Mouse (Mus musculus) thymus, postnatal 0 days (tissue): ENCODE data around the gene Lhfpl4. TPM values are rescaled to one million over a fixed set of nuclear protein-coding genes. Genes with fewer than 3 reads are reported as not detected.

Experiments
- DNase-seq: peaks from one replicate; pipeline ENCODE4 v3.0.0-alpha.2; 2015; ENCODE audit warnings: low spot score
- polyA plus RNA-seq: library from polyadenylated mRNA; unstranded; fragments of >200 nt; fragmentation: Nextera tagmentation; extraction: Ambion mirVana; gene quantifications from 2 replicates; pipeline ENCODE4 v1.2.1, GENCODE M21; 2015

Lhfpl4 gene
- polyA plus RNA-seq, result 0.27 and 0.66 TPM in 2 replicates

- DNase-seq, result no peak
Observed at GRCm38 (mm10) chr6:113194841-113195595, at the start of gene Lhfpl4. TSS of gene Lhfpl4 (minus strand) at chr6:113195384.

DNA sequence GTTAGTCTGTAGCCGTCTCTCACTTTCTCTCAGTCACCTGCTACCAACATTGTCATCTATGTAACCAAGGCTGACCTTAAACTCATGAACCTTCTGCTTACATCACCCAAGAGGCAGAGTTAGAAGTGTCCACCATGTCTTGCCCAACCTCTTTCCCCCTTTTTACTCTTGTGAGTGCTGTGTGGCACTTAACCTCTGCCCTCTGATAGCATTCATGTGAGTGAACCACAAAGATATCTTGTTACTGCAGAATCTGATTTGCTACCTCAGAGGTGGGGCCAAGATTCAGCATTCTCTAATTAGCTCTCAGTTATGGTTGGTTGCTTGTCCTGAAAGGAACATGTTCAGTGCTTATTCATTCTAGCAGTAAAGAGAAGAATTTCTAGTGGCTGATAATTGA lies 47.6 kb upstream of the Lhfpl4 start:
- no peak for DNase-seq

DNA sequence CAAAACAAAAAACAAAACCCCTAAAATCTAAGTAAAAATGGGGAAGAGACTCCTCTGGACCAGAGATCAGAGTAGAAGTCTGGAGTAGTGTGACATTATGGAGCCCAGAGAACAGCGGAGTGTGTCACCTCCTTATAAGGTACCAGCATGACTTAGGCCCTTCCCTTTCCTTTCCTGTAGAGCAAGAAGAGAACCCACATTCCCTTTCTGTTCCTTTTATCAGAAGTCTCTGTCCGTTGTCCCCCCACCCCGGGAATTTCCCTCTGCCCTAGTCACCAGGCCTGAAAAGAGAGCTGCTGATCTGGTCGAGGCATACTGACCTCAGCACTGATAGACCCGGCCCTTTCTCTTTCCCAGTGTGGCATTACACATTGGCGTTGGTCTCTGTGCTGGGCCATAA lies 43.3 kb upstream of the Lhfpl4 start:
- DNase-seq, result peak; percentile 7

DNA sequence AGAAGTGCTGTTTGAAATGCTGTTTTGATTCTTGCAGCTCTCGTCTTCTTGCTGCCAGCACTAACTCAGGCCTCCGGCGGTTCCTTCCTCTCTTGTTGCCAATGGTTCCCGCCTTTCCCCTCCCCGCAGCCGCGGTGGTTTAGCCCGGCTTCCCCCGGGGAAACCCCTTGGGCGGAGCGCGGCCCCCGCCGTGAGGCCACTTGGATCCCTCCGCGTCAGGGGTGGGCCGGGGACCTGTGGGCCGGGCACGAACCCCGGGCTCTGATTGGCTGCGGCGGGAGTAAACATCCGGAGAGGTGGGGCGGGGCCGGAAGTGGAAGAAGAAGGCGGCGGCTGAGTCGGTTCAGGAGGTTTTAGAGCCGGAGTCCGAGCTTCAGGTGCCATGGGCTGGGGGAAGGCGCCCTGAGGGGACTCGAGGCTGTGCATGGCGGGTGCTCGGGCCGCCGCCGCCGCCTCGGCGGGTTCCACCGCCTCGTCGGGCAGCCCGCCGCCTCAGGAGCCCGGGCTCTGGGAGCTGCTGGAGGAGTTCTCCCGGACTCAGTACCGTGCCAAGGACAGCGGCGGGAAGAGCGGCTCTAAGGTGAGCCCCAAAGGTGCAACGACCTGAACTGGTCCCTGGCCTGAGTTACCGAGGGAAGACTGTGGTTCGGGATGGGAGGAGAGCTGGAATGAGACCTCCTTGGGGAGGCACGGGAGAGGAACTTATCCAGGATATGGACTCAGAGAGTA lies 42.5 kb upstream of the Lhfpl4 start, which contains the start of gene Mtmr14:
Gene Mtmr14, plus strand, starts transcription at position 302 of the 729 bp plus-strand sequence.
- DNase-seq, result peak; percentile 100

DNA sequence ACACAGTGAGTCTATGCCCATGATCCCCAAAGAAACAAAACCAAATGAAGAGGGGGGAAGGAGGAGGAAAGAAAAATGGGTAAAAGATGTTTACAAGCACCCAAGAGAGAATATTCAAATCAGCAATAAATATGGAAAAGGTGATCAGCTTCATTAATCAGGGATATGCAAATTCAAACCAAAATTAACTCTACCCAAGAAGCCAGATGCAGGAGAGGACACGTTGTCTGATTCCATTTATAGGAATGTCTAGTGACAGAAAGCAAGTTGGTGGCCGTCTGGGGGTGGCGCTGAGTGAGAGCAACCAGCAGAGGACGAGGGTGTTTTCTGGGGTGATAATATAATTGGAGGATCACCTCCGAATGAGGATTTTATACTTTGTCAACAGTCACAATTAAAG lies 40.0 kb upstream of the Lhfpl4 start:
- no peak for DNase-seq

DNA sequence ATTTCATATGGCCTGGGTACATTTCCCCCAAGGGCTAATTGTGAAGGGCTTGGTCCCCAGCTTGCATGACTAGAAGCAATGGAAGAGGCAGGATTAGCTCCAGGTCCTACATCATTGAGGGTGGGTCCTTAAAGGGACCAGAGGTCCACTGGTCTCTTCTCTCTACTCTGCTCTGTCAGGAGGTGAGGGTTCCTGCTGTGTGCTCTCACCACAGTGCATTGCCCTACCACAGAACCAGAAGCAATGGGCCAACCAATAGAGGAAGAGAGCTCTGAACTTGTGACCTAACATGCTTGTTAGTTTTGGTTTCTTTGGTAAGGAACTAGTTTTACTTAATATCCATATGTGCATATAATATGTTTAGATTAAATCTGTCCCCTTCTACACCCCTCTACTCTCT lies 31.5 kb upstream of the Lhfpl4 start:
- DNase-seq, result no peak

- DNase-seq, result no peak
Observed at GRCm38 (mm10) chr6:113225798-113226197, 30.6 kb upstream of the Lhfpl4 start.

DNA sequence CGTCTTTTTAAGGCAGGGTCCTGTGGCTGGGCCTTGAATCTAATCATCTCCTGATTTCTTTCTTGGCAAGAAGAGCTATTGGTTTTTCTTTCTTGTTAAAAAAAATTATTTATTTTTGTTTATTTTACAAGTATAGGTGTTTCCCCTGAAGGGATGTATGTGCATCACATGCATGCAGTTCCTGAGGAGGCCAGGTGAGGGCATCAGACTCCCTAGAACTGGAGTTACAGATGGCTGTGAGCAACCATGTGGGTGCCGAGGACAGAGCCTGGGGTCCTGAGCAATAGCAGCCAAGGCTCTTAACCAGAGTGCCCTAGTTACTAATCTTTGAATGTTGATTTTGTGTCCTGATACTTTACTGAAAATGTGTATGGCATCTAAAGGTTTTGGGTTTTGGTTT lies 21.1 kb upstream of the Lhfpl4 start:
- DNase-seq, result no peak

GRCm38 (mm10) chr6:113195596-113195992 lies 410 bp upstream of the Lhfpl4 start:
- DNase-seq, result no peak

DNA sequence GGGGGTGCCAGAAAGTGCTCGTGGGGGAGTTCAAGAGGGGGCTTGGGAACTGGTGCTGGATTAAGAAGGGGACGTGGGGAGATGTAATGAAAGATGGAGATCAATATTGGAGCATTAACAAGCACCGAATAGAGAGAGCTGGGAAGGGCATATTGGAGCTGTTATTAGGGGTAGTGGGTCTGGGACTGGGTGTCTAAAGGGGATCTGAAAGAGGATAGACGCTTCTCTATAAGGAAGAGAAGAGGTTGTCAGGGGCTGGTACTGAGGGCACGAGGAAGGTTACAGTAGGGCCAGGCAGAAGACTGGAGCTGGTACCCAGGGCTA lies 705 bp downstream of the Lhfpl4 start:
- DNase-seq, result no peak

DNA sequence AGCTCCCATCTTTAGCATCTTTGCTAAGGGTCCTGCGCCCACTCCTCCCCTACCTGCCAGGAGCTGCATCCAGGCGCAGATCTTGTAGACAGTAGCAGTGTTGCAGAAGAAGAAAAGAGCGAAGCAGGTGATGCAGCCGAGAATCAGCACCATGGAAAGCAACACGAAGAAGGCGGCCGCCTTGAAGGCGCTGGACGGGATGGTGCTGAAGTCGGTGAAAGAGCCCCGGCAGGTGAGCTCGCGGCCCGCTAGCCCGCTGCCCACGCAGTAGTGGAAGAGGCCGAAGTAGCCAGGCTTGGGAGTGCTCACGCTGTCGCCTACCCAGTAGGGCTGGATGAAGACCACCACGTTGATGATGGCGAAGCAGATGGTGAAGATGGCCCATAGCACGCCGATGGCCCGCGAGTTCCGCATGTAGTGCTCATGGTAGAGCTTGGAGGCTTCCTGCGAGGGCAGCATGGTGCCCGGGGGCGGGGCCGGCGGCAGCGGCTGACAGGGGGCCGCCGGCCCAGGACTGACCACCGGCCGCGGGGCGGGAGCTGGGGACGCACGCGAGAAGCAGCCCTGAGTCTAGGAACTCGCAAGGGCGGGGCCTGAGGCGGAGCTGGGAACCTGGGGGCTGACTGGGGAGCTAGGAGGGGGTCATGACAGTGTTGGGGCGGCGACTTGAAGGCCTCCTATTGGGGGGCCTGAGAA lies 1.3 kb downstream of the Lhfpl4 start:
- peak; percentile 8 for DNase-seq

DNA sequence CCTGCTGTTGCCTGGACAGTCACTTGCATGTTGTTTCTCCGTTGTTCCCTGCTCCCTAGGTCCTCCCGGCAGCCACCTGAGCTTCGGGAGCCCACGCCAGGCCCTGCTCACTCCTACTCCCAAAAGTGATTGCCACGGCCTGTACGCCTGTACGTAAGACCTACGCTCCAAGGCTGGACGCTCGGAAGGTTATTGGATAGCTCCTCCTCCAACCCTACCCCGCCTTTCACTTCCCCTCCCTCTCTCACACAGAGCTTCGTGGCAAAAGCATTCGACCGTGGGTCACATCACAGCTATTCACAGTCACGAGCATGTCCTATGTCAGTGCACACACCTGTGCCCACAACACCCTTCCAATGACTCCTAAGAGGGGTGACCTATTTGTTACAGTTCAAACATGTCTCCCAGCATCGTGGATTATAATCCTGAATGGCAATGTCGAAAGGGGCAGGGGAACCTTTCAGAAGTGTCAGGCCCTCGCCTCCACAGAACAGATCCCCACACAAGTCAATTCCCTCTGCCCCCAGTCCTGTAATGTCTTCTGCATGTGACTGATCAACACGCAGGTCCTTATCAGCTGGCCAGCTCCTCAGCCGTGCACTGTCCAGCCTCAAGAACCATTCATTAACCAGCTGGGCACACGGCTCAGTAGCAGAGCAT lies 10.2 kb downstream of the Lhfpl4 start:
- DNase-seq, result no peak

GRCm38 (mm10) chr6:113184163-113184562 lies 11.0 kb downstream of the Lhfpl4 start:
- no peak for DNase-seq

- DNase-seq, result no peak
Observed at GRCm38 (mm10) chr6:113179195-113179733, 15.9 kb downstream of the Lhfpl4 start.

- no peak for DNase-seq
Observed at GRCm38 (mm10) chr6:113178286-113179194, 16.6 kb downstream of the Lhfpl4 start.

- no peak for DNase-seq
Observed at GRCm38 (mm10) chr6:113176613-113177012, 18.6 kb downstream of the Lhfpl4 start.

DNA sequence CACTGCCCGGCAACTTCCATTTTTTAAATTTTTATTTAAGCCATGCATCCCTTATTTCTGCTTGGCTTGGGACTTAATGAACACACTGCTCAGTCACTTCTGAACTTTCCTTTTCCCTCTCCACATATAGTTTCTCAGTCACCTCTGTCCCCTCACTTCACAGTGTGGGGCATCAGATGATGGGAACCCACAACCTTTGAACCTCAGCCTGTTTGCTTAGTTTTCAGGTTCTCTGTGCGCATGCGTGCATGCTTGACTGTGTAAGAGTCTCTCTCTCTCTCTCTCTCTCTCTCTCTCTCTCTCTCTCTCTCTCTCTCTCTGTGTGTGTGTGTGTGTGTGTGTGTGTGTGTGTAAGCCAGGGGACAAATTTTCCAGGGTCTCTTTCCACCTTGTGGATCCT lies 19.7 kb downstream of the Lhfpl4 start:
- no peak for DNase-seq

DNA sequence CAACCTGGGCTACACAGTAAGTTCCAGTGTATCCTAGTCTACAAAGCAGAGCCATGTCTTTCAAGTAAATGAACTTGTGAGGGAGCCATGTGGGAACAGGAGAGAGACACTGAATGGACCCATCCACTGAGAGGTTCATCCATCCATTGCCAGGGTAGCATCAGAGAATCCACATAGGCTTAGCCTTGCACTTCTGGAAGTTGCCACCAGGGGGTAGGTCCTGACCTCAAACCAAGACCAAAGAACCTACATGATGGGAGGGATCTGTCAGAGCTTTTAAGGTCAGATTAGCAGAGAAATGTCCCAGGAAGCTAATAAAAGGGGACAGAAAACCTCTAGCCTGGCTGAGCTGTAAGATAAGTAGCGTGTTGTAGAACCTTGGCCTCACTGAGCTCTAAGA lies 22.6 kb downstream of the Lhfpl4 start:
- peak; percentile 49 for DNase-seq

DNA sequence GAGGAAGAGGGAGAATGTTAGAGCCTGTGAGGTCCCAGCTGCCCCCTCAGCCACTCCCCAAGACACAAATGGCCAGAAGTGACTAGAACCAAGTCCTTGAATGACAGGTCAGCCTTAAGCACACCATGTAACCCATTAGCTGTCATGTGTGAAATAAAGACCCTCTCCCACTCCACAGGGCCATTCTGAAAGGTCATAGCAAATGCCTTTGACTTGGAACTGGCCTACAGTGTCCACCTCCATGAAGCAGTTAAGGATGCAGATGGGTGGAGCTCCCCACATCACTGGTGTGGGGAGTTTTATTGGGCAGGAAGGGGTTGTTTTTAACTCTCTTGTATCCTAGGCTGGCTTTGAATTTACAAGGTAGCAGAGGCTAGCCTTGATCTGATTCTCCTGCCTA lies 23.2 kb downstream of the Lhfpl4 start:
- DNase-seq, result no peak

DNA sequence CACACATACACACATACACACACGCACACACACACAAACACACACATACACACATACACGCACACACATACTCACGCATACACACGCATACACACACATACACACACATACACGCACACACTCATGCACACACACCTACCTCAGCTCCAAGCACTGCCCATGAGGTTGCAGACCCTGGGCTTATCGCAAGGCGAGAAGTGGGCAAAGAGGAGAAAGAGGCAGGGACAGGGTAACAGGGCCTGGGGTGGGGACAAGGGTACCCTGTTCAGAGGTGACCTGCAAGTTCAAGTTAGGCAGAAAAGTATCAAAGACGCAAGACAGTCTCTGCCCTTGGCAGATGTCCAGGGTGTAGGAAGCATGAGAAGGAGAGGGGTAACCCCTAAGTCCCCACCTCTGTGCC lies 24.5 kb downstream of the Lhfpl4 start:
- no peak for DNase-seq
